Comparison of ENCODE assay signal across 11 mouse cellular contexts in the genomic region with DNA sequence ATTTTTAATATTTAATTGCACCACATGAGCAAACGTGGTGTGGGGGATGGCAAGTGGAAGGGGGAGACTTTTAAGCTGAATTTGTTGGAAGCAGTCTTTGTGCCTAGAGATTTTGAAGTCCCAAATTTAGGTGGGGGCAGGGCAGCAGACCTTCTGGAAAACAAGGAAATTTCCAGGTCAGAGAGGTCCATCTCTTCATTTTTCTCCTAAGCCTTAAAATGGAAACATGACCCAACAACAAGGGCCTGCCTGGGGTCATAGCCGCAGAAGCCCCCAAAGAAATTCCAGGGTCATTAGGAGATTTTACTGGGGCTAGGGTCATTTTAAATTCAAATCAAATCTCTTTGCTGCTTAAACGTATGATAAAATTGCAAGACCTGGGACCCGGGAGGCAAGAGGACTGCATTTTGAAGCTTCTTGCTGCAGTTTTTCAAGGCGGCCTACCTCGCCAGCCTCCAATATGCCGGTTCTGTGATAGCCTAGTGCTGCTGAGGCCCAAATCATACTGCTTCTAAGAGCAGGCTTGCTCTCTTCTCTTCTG.
DNase-seq lines count a peak whose midpoint lies in the region; ATAC-seq lines count a peak whose summit lies in the region.
"Had no signal": no experiment of that assay in that cellular context is flagged by ENCODE, and none has a peak within 500 bp of the region (broad histone marks: within the 10 kb centered on the region; RNA-seq: fewer than 3 reads in every experiment).

No protein-coding gene starts in this region.

- no peak for ATAC-seq in cerebellum, adult (ENCODE audit: insufficient number of reproducible peaks, low FRiP score, low TSS enrichment)
- no peak for ATAC-seq in hindbrain, embryonic 15.5 days (ENCODE audit: low FRiP score, low read depth)
- no peak for ATAC-seq in neural tube, embryonic 15.5 days (ENCODE audit: low FRiP score)
- no peak for ATAC-seq in intestine, embryonic 16.5 days

- peak overlapping the region; percentile 96 for H3K4me2 ChIP-seq in hindbrain, embryonic 15.5 days
- peak overlapping the region; percentile 90 for H3K4me2 ChIP-seq in neural tube, embryonic 15.5 days
- no peak overlapping the region for H3K4me2 ChIP-seq in intestine, embryonic 16.5 days (ENCODE audit: low read depth, low read length)
- H3K4me2 ChIP-seq: limb, embryonic 15.5 days had no signal

- peak overlapping the region; percentile 98 for H3K9ac ChIP-seq in hindbrain, embryonic 15.5 days
- peak overlapping the region; percentile 96 for H3K9ac ChIP-seq in neural tube, embryonic 15.5 days (replicated peaks)
- H3K9ac ChIP-seq in intestine, embryonic 16.5 days (ENCODE audit: low read depth, low read length) = no peak overlapping the region
- H3K9ac ChIP-seq: limb, embryonic 15.5 days had no signal

- H3K9me3 ChIP-seq in hindbrain, embryonic 15.5 days = no peaks in the 10 kb centered on the region
- no peaks in the 10 kb centered on the region for H3K9me3 ChIP-seq in neural tube, embryonic 15.5 days (replicated peaks)
- H3K9me3 ChIP-seq in intestine, embryonic 16.5 days (ENCODE audit: control insufficient read depth, low read length) = no peaks in the 10 kb centered on the region
- H3K9me3 ChIP-seq: limb, embryonic 15.5 days had no signal

- H3K36me3 ChIP-seq in hindbrain, embryonic 15.5 days = no peaks in the 10 kb centered on the region; the same call in 1 of the 2 replicates
- H3K36me3 ChIP-seq in neural tube, embryonic 15.5 days = no peaks in the 10 kb centered on the region
- H3K36me3 ChIP-seq in intestine, embryonic 16.5 days (ENCODE audit: control insufficient read depth, insufficient read depth, low read length) = no peaks in the 10 kb centered on the region
- H3K36me3 ChIP-seq: limb, embryonic 15.5 days had no signal

- DNase-seq in cerebellum, adult 11-12 months = peak; percentile 59
- DNase-seq in right cerebral cortex, adult 18-20 months = peak; percentile 56
- no peak for DNase-seq in right cerebral cortex, postnatal 36 days (ENCODE audit: low spot score in 2 of 2)
- no peak for DNase-seq in spleen, postnatal 10 days (ENCODE audit: low spot score in 2 of 2)
- DNase-seq: heart, adult 2 months; lung, postnatal 14 days had no signal

- peaks cover 49% of the 10 kb centered on the region for H3K4me1 ChIP-seq in hindbrain, embryonic 15.5 days (replicated peaks)
- H3K4me1 ChIP-seq in neural tube, embryonic 15.5 days = peaks cover 44% of the 10 kb centered on the region
- 0 out of 2 replicates have a peak, but pooled peaks cover 3% of the 10 kb centered on the region for H3K4me1 ChIP-seq in intestine, embryonic 16.5 days (ENCODE audit: control insufficient read depth, insufficient read depth, low read length)

- H3K27ac ChIP-seq in hindbrain, embryonic 15.5 days (replicated peaks) = peak overlapping the region; percentile 100
- H3K27ac ChIP-seq in neural tube, embryonic 15.5 days (replicated peaks) = peak overlapping the region; percentile 100
- H3K27ac ChIP-seq in intestine, embryonic 16.5 days (ENCODE audit: low read length) = no peak overlapping the region
- H3K27ac ChIP-seq: heart, adult 2 months; limb, embryonic 15.5 days had no signal

- H3K4me3 ChIP-seq in hindbrain, embryonic 15.5 days = peak overlapping the region; percentile 52
- H3K4me3 ChIP-seq in neural tube, embryonic 15.5 days (replicated peaks) = 0 out of 2 replicates have a peak overlapping the region, but pooled peaks have one; percentile 64
- H3K4me3 ChIP-seq in intestine, embryonic 16.5 days (ENCODE audit: low read length) = no peak overlapping the region
- H3K4me3 ChIP-seq: heart, adult 2 months; limb, embryonic 15.5 days had no signal

- H3K27me3 ChIP-seq in hindbrain, embryonic 15.5 days = no peaks in the 10 kb centered on the region
- no peaks in the 10 kb centered on the region for H3K27me3 ChIP-seq in neural tube, embryonic 15.5 days (replicated peaks)
- peaks cover 38% of the 10 kb centered on the region for H3K27me3 ChIP-seq in intestine, embryonic 16.5 days (replicated peaks; ENCODE audit: control insufficient read depth, insufficient read depth, low read length)

- 25% methylated on average over 7 of the region's 7 CpGs for WGBS in hindbrain, embryonic 15.5 days
- WGBS in neural tube, embryonic 15.5 days = 30% methylated on average over 7 of the region's 7 CpGs
- WGBS in intestine, embryonic 16.5 days = 56% methylated on average over 7 of the region's 7 CpGs

Comparison
In these comparisons a context has a peak if more than half of its experiments do, and no peak if none do; other contexts are left out.
1. DNase-seq: peak in cerebellum, adult 11-12 months (single experiment) and right cerebral cortex, adult 18-20 months (single experiment); none in right cerebral cortex, postnatal 36 days (0 of 2) and spleen, postnatal 10 days (0 of 2).